Mouse (Mus musculus) lung, postnatal 0 days (tissue): ENCODE data around the gene Corin.

Experiments used
- CTCF ChIP-seq: IDR thresholded peaks from 2 replicates; pipeline ENCODE4 v1.5.1; 2016; ENCODE audit warnings: antibody characterized with exemption, mild to moderate bottlenecking
- EP300 ChIP-seq: IDR thresholded peaks from 2 replicates; pipeline ENCODE4 v1.6.1; 2016; ENCODE audit warnings: antibody characterized with exemption, mild to moderate bottlenecking, control low read depth

DNA sequence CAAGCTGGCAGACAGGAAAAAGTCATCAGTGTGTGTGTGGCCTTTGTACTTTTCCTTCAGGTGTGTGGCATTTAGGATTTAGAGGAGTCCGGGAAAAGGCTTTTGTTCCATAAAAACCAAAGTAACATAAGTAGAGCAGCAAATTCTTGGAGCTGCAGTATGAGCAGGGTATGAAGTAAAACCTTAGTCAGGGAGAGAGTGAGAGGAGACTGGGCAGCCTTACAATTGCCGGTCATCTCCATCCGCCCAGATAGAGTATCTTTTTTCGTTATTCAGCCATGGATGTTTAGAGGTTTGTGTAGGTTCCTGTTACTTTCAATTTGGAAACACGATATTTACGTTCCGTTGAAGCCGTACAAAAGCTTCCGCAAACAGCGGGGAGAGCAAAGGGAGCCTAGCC lies 247.2 kb downstream of the Corin start:
- TF ChIP-seq CTCF (no peak), EP300 (no peak)
